Mouse (Mus musculus) lung, postnatal 36 days (tissue): ENCODE results near the gene Chek1.

Experiments
- DNase-seq: peaks from one replicate; pipeline ENCODE4 v3.0.0; 2022; ENCODE audit warnings: mixed read lengths

Chek1 gene

DNA sequence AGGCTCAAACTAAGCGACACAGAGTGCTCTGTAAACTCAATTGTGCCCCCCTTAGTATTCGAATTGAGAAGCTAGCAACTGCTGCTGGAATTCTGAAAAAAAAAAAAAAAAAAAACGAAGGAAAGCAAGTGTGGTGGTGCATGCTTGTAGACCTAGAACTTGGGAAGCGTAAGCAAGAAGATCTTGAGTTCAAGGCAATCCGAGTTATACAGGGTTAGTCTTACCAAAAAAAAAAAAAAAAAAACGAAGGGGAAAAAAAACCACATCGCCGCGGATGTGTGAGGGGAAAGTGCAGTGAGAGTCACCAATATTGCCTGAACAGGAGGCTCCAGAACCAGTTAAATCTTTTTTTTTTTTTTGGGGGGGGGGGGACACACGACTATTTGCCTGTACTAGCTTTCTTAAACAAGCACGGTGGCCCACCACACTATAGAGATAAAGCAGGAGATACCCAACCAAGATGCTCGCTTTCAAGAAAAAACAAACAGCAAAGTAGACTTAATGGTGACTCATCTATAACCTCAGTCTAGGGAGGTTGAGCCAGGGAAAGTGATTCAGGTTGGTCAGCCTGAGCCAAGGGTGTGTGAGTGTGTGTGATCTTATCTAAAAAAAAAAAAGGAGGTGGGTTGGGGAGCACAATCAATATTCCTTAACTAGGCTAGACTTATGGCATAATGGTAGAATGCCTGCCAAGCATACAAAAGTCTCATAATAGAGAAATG is at the start of gene Chek1:
Chek1 (minus strand) TSS at position 32 of the 722 bp plus-strand sequence.
- no peak for DNase-seq

DNA sequence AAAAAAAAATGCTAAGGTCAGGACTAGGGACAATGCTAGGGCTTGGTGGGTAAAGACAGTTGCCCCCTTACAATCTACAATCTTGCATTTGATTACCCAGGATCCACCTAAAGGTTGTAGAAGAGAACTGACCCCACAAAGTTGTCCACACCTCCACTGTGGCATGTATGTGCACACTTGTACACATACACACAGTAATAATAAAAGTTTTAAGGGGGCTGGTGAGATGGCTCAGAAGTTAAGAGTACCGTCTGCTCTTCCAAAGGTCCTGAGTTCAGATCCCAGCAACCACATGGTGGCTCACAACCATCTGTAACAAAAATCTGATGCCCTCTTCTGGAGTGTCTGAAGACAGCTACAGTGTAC is 42.2 kb upstream of the Chek1 start:
- DNase-seq: no peak

DNA sequence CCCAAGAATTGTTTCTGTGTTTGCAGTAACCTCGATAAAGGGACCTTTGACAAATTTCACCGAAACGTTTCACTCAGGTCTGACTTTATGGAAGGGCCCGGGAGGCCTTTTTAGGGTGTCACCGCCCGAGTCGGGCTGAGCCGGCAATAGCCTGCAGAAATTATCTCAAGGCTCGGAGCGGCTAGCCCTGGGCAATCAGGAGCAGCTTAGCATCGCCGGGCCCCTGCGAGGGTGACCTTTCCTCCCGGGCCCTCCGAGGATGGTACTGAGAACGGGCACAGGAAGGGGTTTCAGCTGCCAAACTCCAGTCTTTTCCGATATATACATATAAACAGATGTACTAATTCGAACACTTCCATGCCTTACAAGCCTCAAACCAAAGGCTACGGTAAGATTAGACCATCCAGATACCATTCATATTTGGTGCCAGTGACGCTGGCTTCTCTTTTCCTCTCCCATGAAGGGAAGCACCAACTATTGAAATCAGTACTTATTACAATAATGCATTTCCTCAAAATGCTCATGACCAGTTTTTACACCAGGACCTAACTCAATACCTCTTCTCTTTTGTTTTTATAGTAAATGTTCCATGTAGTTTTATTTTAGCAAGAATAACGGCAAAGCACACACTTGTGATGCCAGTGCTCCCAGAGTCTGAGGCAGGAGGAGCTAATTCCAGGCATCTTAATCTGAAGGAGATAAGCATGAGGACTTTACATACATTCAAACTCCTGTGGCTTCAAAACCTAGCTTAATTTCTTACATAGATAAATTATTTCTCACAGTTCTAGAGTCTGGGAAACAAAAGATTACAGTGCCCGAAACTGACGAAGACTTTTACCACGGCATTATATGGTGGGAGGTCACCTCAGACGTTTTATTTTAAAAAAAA is 41.5 kb upstream of the Chek1 start:
- no peak for DNase-seq

DNA sequence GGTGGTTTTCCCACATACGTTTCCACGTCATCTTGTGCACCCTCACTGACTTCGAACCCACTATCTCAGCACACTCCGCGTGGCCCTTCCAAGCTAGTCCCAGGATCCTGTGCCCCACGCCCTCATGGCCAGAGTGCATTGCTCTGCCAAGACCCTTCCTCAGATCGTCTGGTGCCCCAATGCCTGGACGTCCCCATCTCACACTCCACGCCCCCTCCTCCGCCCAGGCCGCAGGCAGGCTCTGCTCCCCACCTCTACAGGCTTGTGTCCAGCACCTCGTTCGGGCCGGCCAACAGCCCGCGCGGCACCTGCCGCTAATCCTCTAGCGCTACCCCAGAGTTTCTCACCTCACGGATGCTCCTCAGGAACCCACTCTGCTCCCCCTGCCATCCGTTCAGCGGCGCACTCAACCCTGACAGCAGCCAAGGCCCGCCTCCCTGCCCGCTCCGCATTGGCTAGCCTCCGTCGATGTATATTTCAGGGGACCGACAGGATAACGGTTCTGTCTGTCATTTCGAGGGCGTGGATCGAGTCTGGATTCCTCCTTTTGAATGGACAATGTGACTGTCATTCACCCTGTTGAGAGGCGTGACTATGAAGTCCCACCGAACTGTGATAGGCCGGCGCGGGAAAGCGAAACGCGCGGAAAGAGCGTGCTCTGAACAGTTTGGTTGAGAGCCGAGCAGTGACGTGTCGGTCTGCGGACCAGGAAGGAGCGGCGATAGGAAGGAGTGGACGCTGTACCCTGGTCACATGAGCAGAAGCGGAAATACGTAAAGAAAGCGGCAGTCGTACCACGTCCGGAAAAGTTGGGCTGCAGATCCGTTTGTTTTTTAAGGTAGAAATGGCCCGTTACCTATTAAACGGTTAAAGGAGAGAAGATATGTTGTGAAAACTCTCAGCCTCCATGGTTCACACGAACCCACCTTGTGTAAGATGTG is 40.6 kb upstream of the Chek1 start, which contains the start of gene Stt3a:
Stt3a (minus strand) TSS at position 477 of the 941 bp plus-strand sequence.
- peak; percentile 99 for DNase-seq

DNA sequence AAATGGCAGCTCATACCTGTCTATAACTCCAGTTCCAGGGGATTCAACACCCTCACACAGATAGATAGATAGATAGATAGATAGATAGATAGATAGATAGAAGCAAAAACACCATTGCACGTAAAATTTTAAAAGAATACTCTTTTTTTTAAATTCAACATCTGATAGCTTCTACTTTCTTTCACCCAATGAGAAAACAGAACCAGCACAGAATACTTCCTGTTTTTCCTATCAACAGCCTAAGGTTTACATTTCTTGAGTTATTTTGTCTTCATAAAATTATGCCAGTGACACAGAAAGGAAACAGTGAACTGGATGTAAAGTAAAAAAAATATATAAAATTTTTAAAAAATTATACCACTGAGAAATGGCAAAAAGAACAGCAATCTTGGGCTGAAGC is 37.5 kb upstream of the Chek1 start:
- no peak for DNase-seq

DNA sequence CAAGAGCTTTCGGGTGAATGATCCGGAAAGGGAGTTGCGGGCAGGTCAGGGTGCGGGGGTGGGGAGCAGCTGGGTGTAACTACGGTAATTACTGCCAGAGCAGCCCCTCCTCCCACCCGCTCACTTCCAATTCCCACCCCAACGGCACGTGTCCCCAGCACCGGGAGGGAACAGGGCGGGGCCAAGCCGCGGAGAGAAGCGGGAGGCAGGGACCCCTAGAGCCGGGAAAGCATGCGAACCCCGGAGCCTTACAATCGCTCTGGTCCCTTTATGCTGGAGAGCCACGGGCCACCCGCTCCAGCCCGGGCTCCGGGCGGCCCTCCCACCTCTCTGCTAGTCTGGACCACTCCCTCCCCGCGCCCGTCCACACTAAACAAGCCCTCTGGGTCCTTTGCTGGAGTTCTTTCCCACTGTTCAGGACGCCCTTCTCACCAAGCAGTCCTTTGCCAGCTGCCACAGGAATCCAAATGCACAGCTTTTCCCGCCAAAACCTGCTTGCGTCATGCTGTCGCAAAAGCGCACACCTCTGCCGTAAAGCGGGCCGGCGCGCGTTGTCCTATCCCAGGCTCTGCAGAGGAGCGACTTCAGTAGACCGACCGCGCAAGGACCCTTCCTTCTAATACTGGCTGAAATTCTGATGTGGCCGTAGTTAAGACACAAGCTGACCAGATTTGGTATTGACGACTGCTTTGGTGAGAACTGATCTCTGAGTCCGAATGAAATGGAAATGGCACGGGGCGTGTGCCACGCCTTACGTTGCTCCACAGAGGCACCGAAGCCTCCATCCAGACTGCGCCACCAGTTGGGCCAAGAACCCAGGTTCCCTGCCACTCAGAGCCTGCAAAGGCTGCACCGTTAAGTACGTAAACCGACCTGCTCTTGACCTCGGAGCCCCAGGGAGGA is 483 bp downstream of the Chek1 start:
- DNase-seq: peak; percentile 92

DNA sequence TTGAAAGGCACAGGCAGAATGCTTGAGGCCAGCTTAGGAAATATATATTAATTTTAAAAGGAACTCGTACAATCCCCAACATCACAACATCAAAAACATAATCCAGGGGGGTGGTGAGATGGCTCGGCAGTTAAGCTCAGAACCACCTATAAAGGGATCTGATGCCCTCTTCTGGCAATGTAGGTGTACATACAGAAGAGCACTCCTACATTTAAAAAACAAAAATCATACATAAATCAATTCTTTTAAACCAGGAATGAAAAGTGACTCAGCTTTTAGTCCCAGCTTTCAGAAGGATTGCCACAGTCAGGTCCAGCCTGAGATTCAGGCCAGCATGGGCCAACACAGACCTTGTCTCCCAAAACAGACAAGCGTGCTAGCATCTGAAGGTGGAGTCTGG is 10.2 kb downstream of the Chek1 start:
- DNase-seq: no peak

DNA sequence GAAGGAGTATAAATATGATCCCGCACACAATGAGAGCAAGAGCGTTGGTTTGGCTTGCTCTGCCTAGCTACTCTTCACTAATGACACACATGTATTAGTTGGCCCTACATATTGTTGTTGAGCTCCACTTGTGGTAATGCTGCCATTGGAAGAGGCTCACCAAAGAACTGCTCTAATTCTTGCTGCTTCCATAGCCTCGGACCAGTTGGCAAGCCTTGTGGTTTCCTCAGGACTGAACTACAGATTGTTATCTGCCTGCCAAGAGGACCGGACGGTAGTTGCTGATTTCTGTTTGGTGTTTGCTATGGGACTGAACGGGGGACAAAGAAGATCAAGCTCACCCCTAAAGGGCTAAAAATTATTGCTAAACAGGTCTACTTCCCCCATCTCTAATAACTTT is 19.6 kb downstream of the Chek1 start:
- DNase-seq: no peak

DNA sequence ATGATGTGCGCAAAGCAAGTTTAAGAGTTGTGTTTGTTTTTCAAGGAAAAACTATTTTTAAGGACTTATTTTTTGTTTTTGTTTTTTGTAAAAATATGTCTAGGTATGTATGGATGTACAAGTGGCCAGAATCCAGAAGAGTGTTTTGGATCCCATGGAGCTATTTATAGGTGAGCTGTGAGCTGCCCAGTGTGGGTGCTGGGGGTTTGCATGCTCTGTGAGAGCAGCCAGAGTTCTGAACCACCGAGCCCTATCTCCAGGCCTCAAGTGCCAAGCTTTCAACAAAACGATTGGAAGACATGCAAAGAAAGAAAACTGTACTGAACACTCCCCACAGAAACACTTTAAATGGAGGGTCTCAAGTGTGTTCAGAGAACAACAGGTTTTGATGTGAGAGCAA is 20.9 kb downstream of the Chek1 start:
- DNase-seq: no peak

DNA sequence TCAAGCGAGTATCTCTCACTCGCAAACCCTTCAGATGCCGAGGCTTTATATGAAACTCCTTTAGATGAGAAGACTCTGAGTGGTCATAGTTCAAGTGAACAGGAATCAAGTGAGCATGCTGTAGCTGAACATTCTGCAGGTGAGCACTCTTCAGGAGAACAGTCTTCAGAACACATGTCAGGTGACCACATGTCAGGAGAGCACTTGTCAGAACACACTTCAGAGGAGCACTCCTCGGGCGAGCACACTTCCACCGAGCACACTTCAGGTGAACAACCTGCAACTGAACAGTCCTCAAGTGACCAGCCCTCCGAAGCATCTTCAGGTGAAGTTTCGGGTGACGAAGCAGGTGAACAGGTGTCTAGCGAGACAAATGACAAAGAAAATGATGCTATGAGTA is 32.6 kb downstream of the Chek1 start:
- peak; percentile 22 for DNase-seq

DNA sequence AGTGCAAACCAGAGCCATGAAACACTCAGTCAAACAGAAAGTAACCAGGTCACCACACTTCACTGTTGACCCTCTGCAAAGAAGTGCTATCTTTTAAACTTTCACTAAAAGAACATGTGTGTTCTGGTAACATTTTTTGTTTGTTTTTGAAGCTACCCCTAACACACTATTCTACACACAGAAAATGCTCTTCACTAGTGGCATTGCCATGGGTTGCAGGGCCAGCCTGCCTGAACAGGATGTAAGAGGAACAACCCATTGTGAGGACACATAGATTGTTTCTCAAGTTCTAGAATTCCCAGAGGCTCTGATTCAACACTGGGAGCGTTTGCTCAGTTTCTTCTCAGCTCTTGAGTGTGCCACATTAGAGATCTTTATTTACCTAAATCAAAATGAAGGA is 33.9 kb downstream of the Chek1 start, which contains the start of gene Acrv1:
Acrv1 (plus strand) TSS at position 301 of the 400 bp plus-strand sequence.
- no peak for DNase-seq

DNA sequence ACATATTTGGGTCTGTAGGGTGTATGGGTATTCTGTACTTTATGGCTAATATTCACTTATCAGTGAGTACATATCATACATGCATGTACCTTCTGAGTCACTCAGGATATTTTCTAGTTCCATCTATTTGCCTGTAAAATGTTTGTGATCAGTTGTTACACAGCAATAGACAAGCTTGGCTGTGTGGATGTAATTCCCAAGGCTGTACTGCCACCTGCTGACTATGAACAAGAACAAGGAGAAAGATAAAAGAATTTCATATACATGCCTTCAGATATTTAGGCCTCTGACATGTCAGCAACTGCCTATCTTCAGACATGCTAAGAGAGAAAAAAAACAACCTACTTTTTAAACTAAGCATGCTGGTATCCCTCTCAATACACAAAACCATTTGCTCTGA is 39.5 kb downstream of the Chek1 start:
- no peak for DNase-seq

DNA sequence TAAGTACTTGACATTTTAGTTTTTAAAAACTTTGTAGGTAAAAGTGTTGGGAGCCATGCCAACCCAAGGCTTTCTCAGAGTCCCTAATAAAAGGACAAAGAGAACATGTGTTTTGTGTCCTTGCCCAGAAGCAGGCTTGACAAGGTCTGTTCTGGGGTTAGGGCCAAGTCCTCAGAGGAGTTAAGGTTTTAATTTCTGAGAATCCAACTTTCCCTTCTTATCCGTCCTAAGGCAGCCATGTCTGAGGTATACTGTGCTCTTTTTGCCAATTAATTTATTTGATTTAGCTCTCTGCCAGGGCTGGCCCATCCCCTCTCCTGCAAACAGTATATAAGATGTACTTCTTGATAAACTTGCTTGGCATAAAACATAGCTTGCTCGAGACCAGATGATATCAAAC is 45.4 kb downstream of the Chek1 start:
- DNase-seq: no peak
